Mouse (Mus musculus): Measurements from ENCODE around the gene Tmem233. TPM values are rescaled to one million over a fixed set of nuclear protein-coding genes. Genes with fewer than 3 reads are reported as not detected.

Gene Tmem233
- polyA plus RNA-seq, 1 experiment from 2014 or later = not detected

DNA sequence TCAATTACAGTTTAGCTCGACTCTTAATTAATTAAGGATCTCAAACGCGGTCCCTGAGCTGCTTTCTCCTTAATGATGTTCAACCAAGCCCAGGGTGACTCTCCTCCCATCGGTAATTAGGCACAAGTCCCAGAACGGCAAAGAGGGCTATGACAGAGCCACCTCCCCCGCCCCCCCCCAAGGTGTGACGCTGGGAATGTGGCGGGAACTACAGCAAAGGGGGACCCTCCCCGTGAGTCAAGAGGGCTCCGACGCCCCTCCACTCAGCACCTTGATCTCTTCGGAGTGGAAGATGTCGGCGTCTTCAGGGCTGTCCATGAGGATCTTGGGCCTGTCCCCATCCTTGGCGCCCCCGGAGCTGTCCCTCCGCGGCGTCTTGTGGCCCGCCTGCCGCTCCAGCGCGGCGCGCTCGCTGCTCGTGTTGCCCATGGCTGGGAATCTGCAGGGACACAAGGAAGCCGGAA, 59.2 kb downstream of the Tmem233 start:
- H3K4me3 ChIP-seq (ENCODE audit: low read depth, low read length) = peak overlapping the region; percentile 75
- H3K27me3 ChIP-seq (ENCODE audit: control insufficient read depth, insufficient read depth, low read depth, low read length) = no peaks in the 10 kb centered on the region
- ATAC-seq = peak; percentile 72
- peak overlapping the region; percentile 81 for H3K4me2 ChIP-seq (ENCODE audit: low read length)
- peaks cover 24% of the 10 kb centered on the region for H3K36me3 ChIP-seq (ENCODE audit: control insufficient read depth, insufficient read depth, low read length)
- H3K9me3 ChIP-seq (replicated peaks; ENCODE audit: control insufficient read depth, low read length, poor library complexity, severe bottlenecking) = no peaks in the 10 kb centered on the region
- H3K4me1 ChIP-seq (ENCODE audit: control insufficient read depth, insufficient read depth, low read length) = peaks cover 11% of the 10 kb centered on the region
- peak overlapping the region; percentile 60 for H3K27ac ChIP-seq (ENCODE audit: low read length)
- WGBS = 0% methylated on average over 28 of the region's 28 CpGs
- peak overlapping the region; percentile 75 for H3K9ac ChIP-seq (ENCODE audit: low read depth, low read length)

DNA sequence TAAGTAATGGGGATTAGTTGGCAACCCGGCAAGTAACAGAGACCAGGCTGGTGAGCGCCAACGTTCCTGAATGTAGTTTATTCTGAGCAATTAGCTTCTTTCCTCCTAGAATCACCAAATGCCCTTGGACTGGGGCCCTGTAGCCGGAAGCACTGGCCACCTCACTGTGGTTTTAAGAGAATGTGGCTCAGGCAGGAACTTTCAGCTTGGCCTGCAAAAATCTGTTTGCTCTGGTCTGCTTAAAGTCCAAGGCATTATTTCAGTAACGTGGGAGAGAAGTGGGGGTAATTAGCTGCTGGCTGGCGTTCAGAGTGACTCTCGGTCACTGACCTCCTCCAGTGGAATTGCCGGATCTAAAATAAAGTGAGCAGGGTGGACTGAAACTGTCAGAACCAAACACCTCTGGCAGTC, 59.8 kb downstream of the Tmem233 start:
- no peaks in the 10 kb centered on the region for H3K9me3 ChIP-seq (replicated peaks; ENCODE audit: control insufficient read depth, low read length, poor library complexity, severe bottlenecking)
- 22% methylated on average over 8 of the region's 8 CpGs for WGBS
- peak overlapping the region; percentile 81 for H3K4me2 ChIP-seq (ENCODE audit: low read length)
- peaks cover 11% of the 10 kb centered on the region for H3K4me1 ChIP-seq (ENCODE audit: control insufficient read depth, insufficient read depth, low read length)
- H3K27ac ChIP-seq (ENCODE audit: low read length) = no peak overlapping the region
- no peak for ATAC-seq
- H3K36me3 ChIP-seq (ENCODE audit: control insufficient read depth, insufficient read depth, low read length) = peaks cover 28% of the 10 kb centered on the region
- peak overlapping the region; percentile 75; the same call in 1 of the 2 replicates for H3K9ac ChIP-seq (ENCODE audit: low read depth, low read length)
- H3K4me3 ChIP-seq (ENCODE audit: low read depth, low read length) = peak overlapping the region; percentile 75
- no peaks in the 10 kb centered on the region for H3K27me3 ChIP-seq (ENCODE audit: control insufficient read depth, insufficient read depth, low read depth, low read length)

DNA sequence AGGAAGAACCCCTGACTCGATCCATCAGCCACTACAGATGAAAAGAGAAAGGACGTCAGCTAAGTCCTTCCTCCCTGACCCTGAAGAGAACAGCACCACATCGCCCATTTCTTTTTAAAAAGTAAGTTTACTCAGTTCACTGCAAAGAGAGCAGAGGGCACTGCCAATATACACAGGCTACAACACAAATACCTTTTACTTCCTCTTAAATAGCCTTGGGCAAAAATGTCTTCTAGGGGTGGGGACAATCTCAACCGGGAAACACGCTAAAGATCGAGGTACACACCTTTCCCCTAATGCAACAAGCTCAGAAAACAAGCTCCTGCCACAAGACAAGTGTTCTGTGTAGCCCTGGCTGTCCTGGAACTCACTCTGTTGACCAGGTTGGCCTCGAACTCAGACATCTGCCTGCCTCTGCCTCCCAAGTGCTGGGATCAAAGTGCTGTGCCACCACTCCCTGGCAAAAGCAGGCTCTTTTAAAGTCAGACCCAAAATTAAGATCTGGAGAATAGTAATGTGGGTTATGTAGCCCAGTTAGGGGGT, 60.3 kb downstream of the Tmem233 start:
- Histone ChIP-seq H3K27ac (ENCODE audit: low read length) (no peak overlapping the region), H3K4me3 (ENCODE audit: low read depth, low read length) (peak overlapping the region; percentile 75; the same call in 1 of the 2 replicates), H3K27me3 (ENCODE audit: control insufficient read depth, insufficient read depth, low read depth, low read length) (no peaks in the 10 kb centered on the region), H3K4me2 (ENCODE audit: low read length) (peak overlapping the region; percentile 81), H3K9me3 (replicated peaks; ENCODE audit: control insufficient read depth, low read length, poor library complexity, severe bottlenecking) (no peaks in the 10 kb centered on the region), H3K36me3 (ENCODE audit: control insufficient read depth, insufficient read depth, low read length) (peaks cover 32% of the 10 kb centered on the region), H3K4me1 (ENCODE audit: control insufficient read depth, insufficient read depth, low read length) (peaks cover 11% of the 10 kb centered on the region), H3K9ac (ENCODE audit: low read depth, low read length) (no peak overlapping the region)
- 89% methylated on average over 7 of the region's 7 CpGs for WGBS
- ATAC-seq = no peak

DNA sequence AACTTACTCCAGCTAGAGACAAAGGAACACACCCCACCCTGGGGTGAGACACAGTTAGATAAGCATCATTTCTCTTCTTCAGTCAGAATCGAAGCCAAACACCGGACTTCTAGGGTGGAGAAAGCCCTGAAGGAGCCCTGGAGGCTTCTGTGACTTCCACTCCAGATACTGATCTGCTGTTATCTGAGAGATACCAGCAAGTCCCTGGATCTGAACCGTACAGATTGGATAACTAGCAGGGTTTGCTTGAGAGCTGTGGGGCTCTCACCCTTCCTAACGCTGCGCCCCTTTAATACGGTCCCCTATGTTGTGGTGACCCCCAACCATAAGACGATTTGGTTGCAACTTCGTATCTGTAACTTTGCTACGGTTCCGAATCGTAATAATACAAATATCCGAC, 60.9 kb downstream of the Tmem233 start:
- peaks cover 38% of the 10 kb centered on the region for H3K36me3 ChIP-seq (ENCODE audit: control insufficient read depth, insufficient read depth, low read length)
- H3K4me1 ChIP-seq (ENCODE audit: control insufficient read depth, insufficient read depth, low read length) = peaks cover 11% of the 10 kb centered on the region
- WGBS = 96% methylated on average over 12 of the region's 12 CpGs
- no peak overlapping the region for H3K27ac ChIP-seq (ENCODE audit: low read length)
- H3K4me3 ChIP-seq (ENCODE audit: low read depth, low read length) = no peak overlapping the region
- no peak for ATAC-seq
- H3K27me3 ChIP-seq (ENCODE audit: control insufficient read depth, insufficient read depth, low read depth, low read length) = no peaks in the 10 kb centered on the region
- no peak overlapping the region; the same call in 1 of the 2 replicates for H3K4me2 ChIP-seq (ENCODE audit: low read length)
- H3K9ac ChIP-seq (ENCODE audit: low read depth, low read length) = no peak overlapping the region
- H3K9me3 ChIP-seq (replicated peaks; ENCODE audit: control insufficient read depth, low read length, poor library complexity, severe bottlenecking) = no peaks in the 10 kb centered on the region

DNA sequence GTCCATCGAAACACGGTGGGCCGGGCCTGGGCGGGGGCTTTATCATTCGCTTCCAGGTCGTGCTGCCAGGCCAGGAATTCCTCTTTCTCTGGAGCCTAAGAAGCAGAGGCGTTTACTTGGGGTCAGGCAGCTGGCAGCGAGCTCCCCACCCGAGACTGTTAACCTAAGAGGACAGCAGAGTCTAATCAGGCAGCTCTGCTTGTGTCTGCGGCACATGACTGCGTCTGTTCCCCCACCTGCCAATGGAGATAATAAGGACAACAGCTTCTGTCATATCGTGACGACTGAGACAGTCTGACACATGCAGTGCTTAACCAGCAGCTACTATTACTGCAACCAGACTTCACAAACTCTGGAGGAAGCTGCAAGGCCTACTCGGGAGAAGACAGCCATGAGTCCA, 61.5 kb downstream of the Tmem233 start:
- H3K36me3 ChIP-seq (ENCODE audit: control insufficient read depth, insufficient read depth, low read length) = peaks cover 42% of the 10 kb centered on the region
- 93% methylated on average over 14 of the region's 14 CpGs for WGBS

DNA sequence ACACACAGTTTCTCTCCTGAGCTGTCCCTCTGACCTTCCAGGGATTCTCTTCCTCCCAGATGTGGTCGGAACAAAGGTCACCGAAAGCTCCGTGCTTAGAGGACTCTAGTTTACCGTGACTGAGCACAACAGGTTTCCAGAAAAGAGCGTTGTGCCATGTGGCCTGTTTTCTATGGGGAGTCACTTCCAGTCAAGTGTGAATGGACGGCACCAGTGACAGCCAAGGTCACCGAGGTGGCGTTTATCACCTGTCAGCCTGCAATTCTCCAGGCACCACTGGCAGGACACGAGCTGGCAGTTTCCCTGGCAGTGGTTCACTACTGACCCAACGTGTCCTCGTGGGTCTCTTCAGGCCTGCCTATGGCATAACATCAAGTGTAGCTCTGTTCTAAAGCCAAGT, 63.7 kb downstream of the Tmem233 start:
- Histone ChIP-seq H3K9me3 (replicated peaks; ENCODE audit: control insufficient read depth, low read length, poor library complexity, severe bottlenecking) (no peaks in the 10 kb centered on the region), H3K4me2 (ENCODE audit: low read length) (no peak overlapping the region), H3K4me3 (ENCODE audit: low read depth, low read length) (no peak overlapping the region), H3K27me3 (ENCODE audit: control insufficient read depth, insufficient read depth, low read depth, low read length) (no peaks in the 10 kb centered on the region), H3K9ac (ENCODE audit: low read depth, low read length) (no peak overlapping the region), H3K27ac (ENCODE audit: low read length) (no peak overlapping the region), H3K4me1 (ENCODE audit: control insufficient read depth, insufficient read depth, low read length) (peaks cover 11% of the 10 kb centered on the region), H3K36me3 (ENCODE audit: control insufficient read depth, insufficient read depth, low read length) (peaks cover 58% of the 10 kb centered on the region)
- ATAC-seq = no peak
- 88% methylated on average over 11 of the region's 11 CpGs for WGBS

More for the DNA sequence above, 61.5 kb downstream of the Tmem233 start:
- Histone ChIP-seq H3K4me3 (ENCODE audit: low read depth, low read length) (no peak overlapping the region), H3K9me3 (replicated peaks; ENCODE audit: control insufficient read depth, low read length, poor library complexity, severe bottlenecking) (no peaks in the 10 kb centered on the region), H3K27me3 (ENCODE audit: control insufficient read depth, insufficient read depth, low read depth, low read length) (no peaks in the 10 kb centered on the region), H3K4me1 (ENCODE audit: control insufficient read depth, insufficient read depth, low read length) (peaks cover 11% of the 10 kb centered on the region), H3K9ac (ENCODE audit: low read depth, low read length) (no peak overlapping the region), H3K27ac (ENCODE audit: low read length) (no peak overlapping the region), H3K4me2 (ENCODE audit: low read length) (no peak overlapping the region)
- ATAC-seq = no peak

DNA sequence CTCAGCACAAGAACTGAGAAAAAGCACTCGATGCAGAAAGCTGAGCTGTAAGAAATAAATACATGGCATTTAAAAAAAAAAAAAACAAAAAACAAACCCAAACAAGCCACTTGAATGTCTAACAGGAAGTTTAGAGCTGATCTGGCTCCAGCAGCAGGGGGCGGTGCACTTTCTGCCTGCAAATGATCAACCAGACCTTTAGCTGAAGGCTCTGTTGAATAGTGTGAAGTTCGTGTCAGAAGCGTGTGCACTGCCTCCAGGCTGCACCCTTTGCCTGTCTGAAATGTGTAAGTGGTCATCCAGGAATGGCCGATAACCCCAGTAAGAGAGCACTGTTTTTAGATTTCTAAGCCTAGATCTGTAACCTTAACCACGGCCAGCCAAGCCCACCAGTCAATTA, 64.3 kb downstream of the Tmem233 start:
- 85% methylated on average over 6 of the region's 6 CpGs for WGBS
- no peak for ATAC-seq
- Histone ChIP-seq H3K27ac (ENCODE audit: low read length) (no peak overlapping the region), H3K4me2 (ENCODE audit: low read length) (no peak overlapping the region), H3K9me3 (replicated peaks; ENCODE audit: control insufficient read depth, low read length, poor library complexity, severe bottlenecking) (no peaks in the 10 kb centered on the region), H3K9ac (ENCODE audit: low read depth, low read length) (no peak overlapping the region), H3K36me3 (ENCODE audit: control insufficient read depth, insufficient read depth, low read length) (peaks cover 64% of the 10 kb centered on the region), H3K27me3 (ENCODE audit: control insufficient read depth, insufficient read depth, low read depth, low read length) (no peaks in the 10 kb centered on the region), H3K4me1 (ENCODE audit: control insufficient read depth, insufficient read depth, low read length) (peaks cover 11% of the 10 kb centered on the region), H3K4me3 (ENCODE audit: low read depth, low read length) (no peak overlapping the region)

DNA sequence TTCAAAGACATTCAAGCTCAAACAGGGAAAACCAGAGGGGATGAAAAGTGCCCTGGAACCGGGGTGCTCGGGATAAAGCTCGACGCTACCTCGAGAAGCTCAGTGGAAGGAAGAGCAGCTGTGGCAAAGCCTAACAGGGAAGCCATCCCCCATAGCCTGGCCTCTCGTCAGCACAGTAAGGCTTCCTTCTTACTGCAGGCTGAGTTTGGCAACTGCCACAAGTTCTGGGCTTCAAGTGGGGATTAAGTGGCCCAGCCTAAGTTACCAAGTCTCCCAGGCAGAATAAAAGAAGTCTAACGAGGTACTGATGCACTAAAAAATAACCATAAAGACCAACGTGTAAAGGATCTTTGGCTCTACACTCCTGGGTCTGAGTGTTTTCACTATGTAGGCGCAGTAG, 64.8 kb downstream of the Tmem233 start:
- H3K27me3 ChIP-seq (ENCODE audit: control insufficient read depth, insufficient read depth, low read depth, low read length) = no peaks in the 10 kb centered on the region
- 93% methylated on average over 9 of the region's 9 CpGs for WGBS
- ATAC-seq = no peak
- H3K4me1 ChIP-seq (ENCODE audit: control insufficient read depth, insufficient read depth, low read length) = peaks cover 7% of the 10 kb centered on the region
- H3K4me3 ChIP-seq (ENCODE audit: low read depth, low read length) = no peak overlapping the region
- no peak overlapping the region for H3K9ac ChIP-seq (ENCODE audit: low read depth, low read length)
- peaks cover 69% of the 10 kb centered on the region for H3K36me3 ChIP-seq (ENCODE audit: control insufficient read depth, insufficient read depth, low read length)
- H3K27ac ChIP-seq (ENCODE audit: low read length) = no peak overlapping the region
- no peaks in the 10 kb centered on the region for H3K9me3 ChIP-seq (replicated peaks; ENCODE audit: control insufficient read depth, low read length, poor library complexity, severe bottlenecking)
- no peak overlapping the region for H3K4me2 ChIP-seq (ENCODE audit: low read length)

DNA sequence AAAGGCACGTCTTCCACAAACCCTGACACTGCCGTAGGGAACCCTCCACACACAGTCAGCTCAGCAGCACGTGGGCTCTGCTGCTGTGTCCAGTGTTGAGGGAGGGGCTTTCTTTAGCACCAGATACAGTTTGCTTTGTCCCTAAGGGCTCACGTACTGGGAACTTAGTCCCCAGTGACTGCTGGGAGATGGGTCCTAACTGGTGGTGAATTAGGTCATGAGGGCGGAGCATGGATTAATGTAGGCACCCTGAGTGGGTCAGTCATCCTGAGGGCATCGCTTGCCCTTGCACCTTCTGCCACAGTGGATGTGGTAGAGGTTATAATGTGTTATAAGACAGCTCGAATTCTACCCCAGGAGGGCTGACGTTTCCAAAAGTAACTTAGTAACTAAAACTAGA, 65.7 kb downstream of the Tmem233 start:
- Histone ChIP-seq H3K27ac (ENCODE audit: low read length) (no peak overlapping the region), H3K4me3 (ENCODE audit: low read depth, low read length) (no peak overlapping the region), H3K27me3 (ENCODE audit: control insufficient read depth, insufficient read depth, low read depth, low read length) (no peaks in the 10 kb centered on the region), H3K9ac (ENCODE audit: low read depth, low read length) (no peak overlapping the region), H3K9me3 (replicated peaks; ENCODE audit: control insufficient read depth, low read length, poor library complexity, severe bottlenecking) (no peaks in the 10 kb centered on the region), H3K4me1 (ENCODE audit: control insufficient read depth, insufficient read depth, low read length) (no peaks in the 10 kb centered on the region), H3K36me3 (ENCODE audit: control insufficient read depth, insufficient read depth, low read length) (peaks cover 71% of the 10 kb centered on the region), H3K4me2 (ENCODE audit: low read length) (no peak overlapping the region)
- WGBS = 92% methylated on average over 8 of the region's 8 CpGs
- no peak for ATAC-seq

All from midbrain, embryonic 16.5 days (tissue).